Mouse (Mus musculus) limb, embryonic 14.5 days (tissue): ENCODE results near the gene Dram1. TPM values are rescaled to one million over a fixed set of nuclear protein-coding genes. Genes with fewer than 3 reads are reported as not detected.
A peak's percentile ranks its signal among the peaks of the same experiment; 100 is the strongest.

Experiments
- ATAC-seq: fragments of 200-750 bp; cut with Nextera tagmentation; 2 replicates; pipeline ENCODE4 v1.8.0; 2017; ENCODE audit warnings: low read depth, moderate number of reproducible peaks, moderate TSS enrichment; ENCODE audit not compliant: low FRiP score
- DNase-seq: peaks from one replicate; pipeline ENCODE4 v3.0.0-alpha.2; 2015; ENCODE audit warnings: low spot score
- H3K27ac ChIP-seq: fragments of 300-500 bp; sonication (generic); replicated peaks from 2 replicates; pipeline ENCODE4 v1.5.1; 2014; ENCODE audit warnings: low read depth, mild to moderate bottlenecking, low read length, moderate library complexity, mixed read lengths
- H3K27me3 ChIP-seq: fragments of 300-500 bp; sonication (generic); 2 replicates; pipeline ENCODE4 v1.6.1; 2014; ENCODE audit warnings: low read length, mixed read lengths; ENCODE audit not compliant: control insufficient read depth, insufficient read depth
- H3K36me3 ChIP-seq: fragments of 300-500 bp; sonication (generic); 2 replicates; pipeline ENCODE4 v1.6.1; 2014; ENCODE audit warnings: mild to moderate bottlenecking, low read length, moderate library complexity, mixed read lengths; ENCODE audit not compliant: control insufficient read depth, insufficient read depth
- H3K4me1 ChIP-seq: fragments of 300-500 bp; sonication (generic); 2 replicates; pipeline ENCODE4 v1.6.1; 2014; ENCODE audit warnings: antibody characterized with exemption, low read length, mixed read lengths; ENCODE audit not compliant: control insufficient read depth, insufficient read depth
- H3K4me2 ChIP-seq: fragments of 300-500 bp; sonication (generic); replicated peaks from 2 replicates; pipeline ENCODE4 v1.6.1; 2014; ENCODE audit warnings: low read depth, mild to moderate bottlenecking, low read length, moderate library complexity; ENCODE audit not compliant: severe bottlenecking
- H3K4me3 ChIP-seq: fragments of 300-500 bp; sonication (generic); replicated peaks from 2 replicates; pipeline ENCODE4 v1.5.1; 2014; ENCODE audit warnings: low read length
- H3K9ac ChIP-seq: fragments of 300-500 bp; sonication (generic); 2 replicates; pipeline ENCODE4 v1.6.1; 2014; ENCODE audit warnings: mild to moderate bottlenecking, low read depth, low read length, moderate library complexity; ENCODE audit not compliant: severe bottlenecking
- H3K9me3 ChIP-seq: fragments of 300-500 bp; sonication (generic); 2 replicates; pipeline ENCODE4 v1.6.1; 2016; ENCODE audit warnings: low read length; ENCODE audit not compliant: control insufficient read depth
- POLR2A ChIP-seq: fragments of 200-500 bp; IDR thresholded peaks from 2 replicates; pipeline ENCODE4 v1.8.0; 2012; ENCODE audit warnings: inconsistent platforms, mild to moderate bottlenecking, moderate library complexity, borderline replicate concordance; ENCODE audit not compliant: insufficient read depth, insufficient read length; ENCODE audit errors: extremely low read depth
- WGBS: fragments of 180-500 bp; shearing (Covaris S2); extraction: QIAGEN DNeasy Blood & Tissue Kit; methylation state at CpG from one replicate; pipeline ENCODE4 v1.1.7; 2014; 5-methylcytosine and 5-hydroxymethylcytosine counted together
- polyA plus RNA-seq, 2 experiments: library from polyadenylated mRNA; depleted of rRNA in 1 of 2; stranded (reverse) in 1 of 2; unstranded in 1 of 2; fragments of >200 nt; fragmentation: Nextera tagmentation in 1 of 2; extraction: Ambion mirVana in 1 of 2; gene quantifications; 2 replicates each; pipeline versions ENCODE4 v1.2.1 to v1.2.3; 2012 to 2014

Dram1 gene
- polyA plus RNA-seq (2012; rRNA removed) (2.2 TPM in 2 replicates), polyA plus RNA-seq (2014; fragmentation: Nextera tagmentation; extraction: Ambion mirVana) (1.3 and 1.8 TPM in 2 replicates)

GRCm38 (mm10) chr10:88379013-88379885 is at the start of gene Dram1, which contains the start of gene Gnptab:
Gene Dram1 (minus strand): TSS chr10:88379080.
Gene Gnptab (plus strand): TSS chr10:88379132.
- under 1% methylated on average over 51 of the region's 87 CpGs for WGBS
- peak; percentile 73 for DNase-seq
- no peak within 1 kb of the TSS for H3K27ac ChIP-seq
- H3K4me3 ChIP-seq, result peak within 1 kb of the TSS; percentile 73
- H3K27me3 ChIP-seq, result no peaks in the 10 kb centered on the region
- H3K9me3 ChIP-seq, result no peaks in the 10 kb centered on the region
- H3K9ac ChIP-seq, result peak within 1 kb of the TSS; percentile 72
- no peaks in the 10 kb centered on the region for H3K36me3 ChIP-seq
- H3K4me1 ChIP-seq, result peaks cover 11% of the 10 kb centered on the region; the same call in 1 of the 2 replicates
- TF ChIP-seq POLR2A, result no peak
- ATAC-seq, result peak; percentile 91
- H3K4me2 ChIP-seq, result peak within 1 kb of the TSS; percentile 89

DNA sequence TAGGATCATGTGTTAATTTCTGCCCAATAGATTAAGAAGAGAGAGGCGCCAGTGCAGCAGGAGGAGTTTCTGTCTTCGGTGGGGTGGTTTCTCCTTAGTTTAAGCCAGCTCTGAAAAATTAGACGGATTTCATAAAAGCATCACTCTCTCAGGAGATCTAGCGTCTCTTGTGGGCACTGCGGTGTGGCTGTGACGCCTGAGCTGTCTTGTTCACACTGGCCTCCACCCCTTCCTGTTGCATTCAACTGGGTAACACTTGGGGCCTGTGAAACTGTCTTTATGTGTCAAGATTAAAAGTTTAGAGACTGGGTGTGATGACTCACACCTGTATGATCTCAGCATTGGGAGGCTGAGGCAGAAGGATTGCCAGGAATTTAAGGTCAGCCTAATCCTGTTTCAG is 49.1 kb upstream of the Dram1 start:
- no peaks in the 10 kb centered on the region for H3K27me3 ChIP-seq
- H3K4me2 ChIP-seq, result no peak overlapping the region
- no peak overlapping the region for H3K27ac ChIP-seq
- H3K9me3 ChIP-seq, result no peaks in the 10 kb centered on the region
- no peak overlapping the region for H3K4me3 ChIP-seq
- H3K36me3 ChIP-seq, result peaks cover 32% of the 10 kb centered on the region
- H3K4me1 ChIP-seq, result no peaks in the 10 kb centered on the region
- no peak for DNase-seq
- H3K9ac ChIP-seq, result no peak overlapping the region
- ATAC-seq, result no peak
- WGBS, result 91% methylated on average over 6 of the region's 6 CpGs
- TF ChIP-seq POLR2A, result no peak

GRCm38 (mm10) chr10:88426896-88427295 is 48.0 kb upstream of the Dram1 start:
- Histone ChIP-seq H3K27ac (no peak overlapping the region), H3K27me3 (no peaks in the 10 kb centered on the region), H3K36me3 (peaks cover 22% of the 10 kb centered on the region), H3K4me3 (no peak overlapping the region), H3K4me2 (no peak overlapping the region), H3K9ac (no peak overlapping the region), H3K4me1 (no peaks in the 10 kb centered on the region), H3K9me3 (no peaks in the 10 kb centered on the region)
- ATAC-seq (no peak), DNase-seq (no peak)
- no peak for TF ChIP-seq POLR2A
- WGBS, result 68% methylated on average over 5 of the region's 5 CpGs

DNA sequence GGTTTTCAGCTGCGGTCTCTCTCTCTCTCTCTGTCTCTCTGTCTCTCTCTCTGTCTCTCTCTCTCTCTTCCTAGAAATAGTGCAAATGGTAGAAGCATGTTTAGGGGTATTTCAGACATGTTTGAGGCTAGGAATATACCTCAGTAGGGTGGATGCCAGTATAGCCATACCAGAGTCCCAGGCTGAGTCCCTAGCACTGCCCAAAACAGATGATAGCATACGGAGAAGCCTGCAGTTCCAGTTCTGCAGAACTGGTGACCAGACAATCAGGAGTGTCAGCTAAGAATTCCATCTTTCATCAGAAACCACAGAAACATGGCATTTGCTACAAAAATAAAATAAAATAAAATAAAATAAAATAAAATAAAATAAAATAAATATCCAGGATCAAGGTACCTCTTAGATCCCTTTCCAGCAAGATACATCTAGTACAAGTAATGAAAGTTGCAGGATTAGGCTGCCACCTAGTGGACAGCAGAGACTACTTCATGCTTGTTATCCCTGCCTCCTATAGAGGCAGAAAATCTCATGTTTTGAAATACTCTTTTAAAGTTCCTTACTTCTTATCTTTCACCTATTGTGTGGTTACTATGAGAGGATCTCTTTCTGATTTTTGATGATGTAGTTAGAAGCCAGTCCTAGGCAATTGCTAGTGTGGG is 47.4 kb upstream of the Dram1 start:
- Histone ChIP-seq H3K4me2 (no peak overlapping the region), H3K4me3 (no peak overlapping the region), H3K9me3 (no peaks in the 10 kb centered on the region), H3K4me1 (no peaks in the 10 kb centered on the region), H3K27me3 (no peaks in the 10 kb centered on the region), H3K9ac (no peak overlapping the region), H3K27ac (no peak overlapping the region), H3K36me3 (peaks cover 17% of the 10 kb centered on the region)
- no peak for TF ChIP-seq POLR2A
- DNase-seq (peak; percentile 76), ATAC-seq (peak; percentile 86)
- WGBS, result 93% methylated on average over 2 of the region's 2 CpGs

DNA sequence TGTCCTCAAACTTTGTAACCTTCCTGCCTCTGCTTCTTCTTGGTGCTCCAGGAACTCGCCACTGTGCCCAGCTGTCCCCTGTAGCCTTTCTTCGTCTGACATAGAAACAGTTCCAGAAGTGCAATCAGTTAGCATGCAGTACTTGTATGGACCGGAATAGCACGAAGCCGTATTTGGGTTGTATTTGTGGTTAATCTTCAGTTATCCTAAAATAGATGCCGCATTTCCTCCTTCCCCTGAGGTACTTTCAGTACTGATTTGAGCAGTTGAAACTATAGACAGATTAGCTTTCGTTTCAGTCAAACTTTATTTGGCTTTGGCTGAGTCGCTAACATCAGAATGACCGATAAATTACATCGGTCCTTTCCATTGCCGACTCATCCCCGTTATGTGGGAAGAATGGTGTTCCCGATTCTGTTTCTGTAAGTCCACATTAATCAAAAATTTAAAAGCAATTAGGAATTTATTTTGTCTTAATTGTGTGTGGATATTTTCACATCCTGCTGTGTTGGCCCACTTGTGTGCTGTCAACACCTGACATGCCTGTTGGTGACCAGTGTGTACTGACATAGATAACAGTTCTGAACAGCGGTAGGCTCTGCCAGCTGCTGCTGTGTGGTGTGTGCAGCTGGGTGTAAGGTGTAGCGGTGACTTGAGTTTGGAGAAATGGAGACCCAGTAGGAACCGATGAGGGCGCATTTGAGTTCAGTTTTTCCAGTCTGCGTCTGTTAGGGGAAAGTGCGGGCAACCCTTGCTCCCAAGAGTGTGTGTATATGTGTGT is 42.0 kb upstream of the Dram1 start:
- ATAC-seq (no peak), DNase-seq (no peak)
- Histone ChIP-seq H3K27me3 (no peaks in the 10 kb centered on the region), H3K4me2 (no peak overlapping the region), H3K9me3 (no peaks in the 10 kb centered on the region), H3K27ac (no peak overlapping the region), H3K9ac (no peak overlapping the region), H3K4me1 (no peaks in the 10 kb centered on the region), H3K4me3 (no peak overlapping the region), H3K36me3 (peaks cover 3% of the 10 kb centered on the region)
- 89% methylated on average over 19 of the region's 19 CpGs for WGBS
- no peak for TF ChIP-seq POLR2A
